Mouse (Mus musculus) spleen, adult 2 months (tissue): ENCODE data around the gene Ttc32.
A peak's percentile ranks its signal among the peaks of the same experiment; 100 is the strongest.

Experiments
- CTCF ChIP-seq: fragments of 200-500 bp; IDR thresholded peaks from 2 replicates; pipeline ENCODE4 v1.5.1; 2011; ENCODE audit warnings: mild to moderate bottlenecking, inconsistent platforms; ENCODE audit not compliant: insufficient read depth, insufficient read length, insufficient replicate concordance; ENCODE audit errors: extremely low read depth
- POLR2A ChIP-seq: fragments of 200-500 bp; IDR thresholded peaks from 2 replicates; pipeline ENCODE4 v1.6.1; 2011; ENCODE audit warnings: low read depth, low read length, inconsistent platforms

DNA sequence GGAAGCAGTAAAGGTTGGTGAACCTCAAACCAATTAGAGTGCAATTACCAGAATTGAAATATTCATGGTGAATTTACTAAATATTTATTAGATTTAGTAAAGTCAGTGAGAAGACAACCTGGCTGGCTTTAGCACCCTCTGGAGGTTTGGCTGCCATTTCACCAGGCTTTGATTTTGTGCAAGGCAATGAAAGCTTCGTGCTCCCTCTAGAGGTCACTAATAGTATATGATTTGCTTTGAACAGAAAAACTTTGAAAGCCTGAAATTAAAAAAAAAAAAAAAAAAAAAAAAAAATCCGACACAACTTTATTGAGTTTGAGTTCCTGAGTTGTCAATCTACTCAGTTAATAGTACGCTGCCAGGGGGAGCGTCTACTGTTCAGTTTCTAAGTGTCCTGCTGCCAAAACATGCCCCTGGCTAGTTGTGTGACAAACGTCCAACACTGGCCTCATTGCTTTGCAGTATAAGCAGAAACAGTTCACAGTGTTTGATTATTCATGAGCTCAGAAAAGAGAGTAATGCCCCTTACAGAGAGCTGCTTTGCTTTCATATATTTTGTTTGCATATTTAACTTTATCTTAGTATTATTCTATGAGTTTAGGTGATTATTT lies 27.7 kb upstream of the Ttc32 start:
- TF ChIP-seq POLR2A (no peak), CTCF (peak; percentile 64; the same call in 1 of the 2 replicates)
